Mouse (Mus musculus): ENCODE data around the gene Prdx5. TPM values are rescaled to one million over a fixed set of nuclear protein-coding genes. Genes with fewer than 3 reads are reported as not detected.

The Prdx5 gene
- polyA plus RNA-seq, 1 experiment = 366 TPM

DNA sequence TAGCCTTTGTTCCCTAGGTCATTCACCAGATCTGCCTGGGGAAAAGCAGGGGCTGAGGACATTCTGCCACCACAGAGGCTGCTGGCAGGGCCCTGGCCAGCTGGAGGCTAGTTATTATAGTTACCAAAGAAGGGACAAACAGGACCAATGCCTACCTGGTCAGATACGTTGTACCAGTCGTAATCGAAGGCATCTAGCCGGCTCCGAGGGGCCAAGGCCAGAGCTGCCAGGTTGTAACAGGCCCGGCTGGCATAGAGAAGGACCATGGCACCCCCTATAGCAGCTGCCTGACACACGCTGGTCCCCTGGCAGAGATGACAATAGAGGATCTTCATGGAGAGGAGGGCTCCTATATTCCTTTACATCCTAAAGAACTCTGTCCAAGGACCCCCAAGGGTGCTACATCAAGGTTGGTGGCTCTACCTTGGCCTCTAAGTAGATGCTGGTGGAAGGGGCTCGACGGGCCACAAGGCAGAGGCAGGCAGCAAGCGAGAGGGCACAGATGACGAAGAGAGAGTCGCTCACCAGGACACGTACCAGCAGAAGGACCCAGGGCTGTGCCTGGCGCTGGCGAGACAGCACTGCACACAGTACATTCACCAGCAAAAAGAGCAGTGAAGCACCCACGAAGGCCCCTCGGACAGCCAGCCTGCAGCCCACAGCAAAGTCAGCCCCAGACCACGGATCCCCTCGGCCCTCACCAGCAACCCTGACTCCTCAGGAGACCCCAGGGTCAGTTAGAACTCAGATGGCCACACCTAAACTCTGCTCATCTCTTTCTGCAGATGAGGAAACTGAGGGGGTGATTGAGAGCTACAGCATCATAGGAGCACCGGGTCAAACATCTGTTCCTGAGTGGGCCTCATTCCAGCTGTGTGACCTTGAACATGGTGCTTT lies 29.4 kb upstream of the Prdx5 start:
- no peak overlapping the region for H3K27ac ChIP-seq (ENCODE audit: insufficient read depth, low read length)
- H3K4me1 ChIP-seq (ENCODE audit: control insufficient read depth, insufficient read depth, low read length) = no peaks in the 10 kb centered on the region
- TF ChIP-seq POLR2A (IDR thresholded peaks at IDR 0.05; ENCODE audit: extremely low read depth, insufficient read depth, low read length) = no peak
- no peak for TF ChIP-seq CTCF (IDR thresholded peaks at IDR 0.05; ENCODE audit: extremely low read depth, insufficient read depth, low read length)
- peak overlapping the region; percentile 96 for H3K4me3 ChIP-seq (ENCODE audit: insufficient read depth, low read length)

DNA sequence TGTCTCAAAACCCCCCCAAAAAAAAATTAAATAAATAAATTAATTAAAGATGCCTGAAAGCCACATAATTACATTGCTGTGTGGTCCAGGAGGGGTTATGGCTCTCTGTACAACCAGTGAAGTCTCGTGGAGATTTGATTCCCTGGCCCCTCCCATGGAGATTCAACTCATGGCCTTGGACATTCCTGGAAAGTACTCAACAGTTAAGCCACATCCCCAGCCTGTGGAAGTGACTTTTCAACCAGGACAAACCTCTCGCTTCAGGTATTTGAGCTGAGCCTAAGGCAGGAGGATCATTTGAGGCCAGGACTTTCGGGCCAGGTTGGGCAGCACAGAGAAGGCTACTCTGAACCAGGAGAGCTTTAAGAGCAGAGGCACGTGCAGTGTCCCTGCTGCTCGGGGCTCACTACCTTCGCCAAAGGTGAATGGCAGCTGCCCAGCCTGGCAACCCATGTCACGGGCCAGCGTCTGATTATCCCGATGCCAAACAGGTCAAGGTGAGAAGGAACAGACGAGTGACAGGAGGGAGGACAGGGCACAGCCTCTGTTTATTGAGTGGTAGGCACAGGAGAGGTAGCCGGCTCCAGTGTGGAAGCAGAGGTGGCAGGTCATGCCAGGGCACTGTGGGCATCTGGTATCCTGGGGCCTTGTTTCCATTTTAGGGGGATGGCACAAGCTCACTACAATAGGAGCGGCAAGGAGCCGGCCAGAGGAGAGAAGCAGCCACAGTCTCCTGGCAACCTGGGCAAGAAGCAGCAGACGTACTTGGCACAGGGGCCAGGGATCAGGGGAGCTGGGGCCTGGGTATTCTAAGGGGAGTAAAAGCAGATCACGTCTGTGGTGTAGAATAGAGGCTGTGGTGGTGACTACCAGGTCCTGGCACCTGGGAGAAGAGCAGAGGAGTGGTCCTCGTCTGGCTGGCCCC lies 27.9 kb upstream of the Prdx5 start:
- no peak for TF ChIP-seq POLR2A (IDR thresholded peaks at IDR 0.05; ENCODE audit: extremely low read depth, insufficient read depth, low read length)
- TF ChIP-seq CTCF (IDR thresholded peaks at IDR 0.05; ENCODE audit: extremely low read depth, insufficient read depth, low read length) = no peak
- H3K4me1 ChIP-seq (ENCODE audit: control insufficient read depth, insufficient read depth, low read length) = no peaks in the 10 kb centered on the region
- H3K4me3 ChIP-seq (ENCODE audit: insufficient read depth, low read length) = no peak overlapping the region
- H3K27ac ChIP-seq (ENCODE audit: insufficient read depth, low read length) = no peak overlapping the region

DNA sequence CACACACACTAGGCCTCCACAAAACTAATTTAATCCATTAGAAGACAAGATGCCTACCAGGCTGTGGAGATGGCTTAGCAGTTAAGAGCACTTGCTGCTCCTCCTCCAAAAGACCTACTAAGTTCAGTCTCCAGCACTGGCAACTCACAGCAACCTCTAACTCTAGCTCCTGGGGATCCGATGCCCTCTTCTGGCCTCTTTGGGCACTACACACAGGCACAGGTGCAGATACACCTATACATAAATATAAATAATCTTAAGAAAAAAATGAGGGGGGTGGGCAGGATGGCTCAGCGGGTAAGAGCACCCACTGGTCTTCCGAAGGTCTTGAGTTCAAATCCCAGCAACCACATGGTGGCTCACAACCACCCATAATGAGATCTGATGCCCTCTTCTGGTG lies 26.4 kb upstream of the Prdx5 start:
- Histone ChIP-seq H3K27ac (ENCODE audit: insufficient read depth, low read length) (no peak overlapping the region), H3K4me1 (ENCODE audit: control insufficient read depth, insufficient read depth, low read length) (no peaks in the 10 kb centered on the region), H3K4me3 (ENCODE audit: insufficient read depth, low read length) (no peak overlapping the region)
- TF ChIP-seq POLR2A (IDR thresholded peaks at IDR 0.05; ENCODE audit: extremely low read depth, insufficient read depth, low read length) (no peak), CTCF (IDR thresholded peaks at IDR 0.05; ENCODE audit: extremely low read depth, insufficient read depth, low read length) (peak; percentile 4; the same call in 1 of the 2 replicates)

GRCm38 (mm10) chr19:6934195-6934977 lies 24.5 kb upstream of the Prdx5 start, which contains the start of gene Kcnk4:
Gene Kcnk4 (minus strand): TSS chr19:6934515.
- no peaks in the 10 kb centered on the region for H3K4me1 ChIP-seq (ENCODE audit: control insufficient read depth, insufficient read depth, low read length)
- TF ChIP-seq CTCF (IDR thresholded peaks at IDR 0.05; ENCODE audit: extremely low read depth, insufficient read depth, low read length) (no peak), POLR2A (IDR thresholded peaks at IDR 0.05; ENCODE audit: extremely low read depth, insufficient read depth, low read length) (no peak)
- H3K27ac ChIP-seq (ENCODE audit: insufficient read depth, low read length) = peak within 1 kb of the TSS; percentile 33
- peak within 1 kb of the TSS; percentile 38 for H3K4me3 ChIP-seq (ENCODE audit: insufficient read depth, low read length)

- Histone ChIP-seq H3K27ac (ENCODE audit: insufficient read depth, low read length) (peak overlapping the region; percentile 33), H3K4me3 (ENCODE audit: insufficient read depth, low read length) (peak overlapping the region; percentile 38), H3K4me1 (ENCODE audit: control insufficient read depth, insufficient read depth, low read length) (no peaks in the 10 kb centered on the region)
- peak; percentile 49 for TF ChIP-seq POLR2A (IDR thresholded peaks at IDR 0.05; ENCODE audit: extremely low read depth, insufficient read depth, low read length)
- TF ChIP-seq CTCF (IDR thresholded peaks at IDR 0.05; ENCODE audit: extremely low read depth, insufficient read depth, low read length) = no peak
Observed at GRCm38 (mm10) chr19:6933436-6934194, 23.7 kb upstream of the Prdx5 start.

- Histone ChIP-seq H3K4me3 (ENCODE audit: insufficient read depth, low read length) (peak overlapping the region; percentile 38), H3K4me1 (ENCODE audit: control insufficient read depth, insufficient read depth, low read length) (no peaks in the 10 kb centered on the region), H3K27ac (ENCODE audit: insufficient read depth, low read length) (peak overlapping the region; percentile 36)
- no peak for TF ChIP-seq CTCF (IDR thresholded peaks at IDR 0.05; ENCODE audit: extremely low read depth, insufficient read depth, low read length)
- no peak for TF ChIP-seq POLR2A (IDR thresholded peaks at IDR 0.05; ENCODE audit: extremely low read depth, insufficient read depth, low read length)
Observed at GRCm38 (mm10) chr19:6933102-6933435, 23.2 kb upstream of the Prdx5 start.

GRCm38 (mm10) chr19:6932018-6932417 lies 22.1 kb upstream of the Prdx5 start:
- no peaks in the 10 kb centered on the region for H3K4me1 ChIP-seq (ENCODE audit: control insufficient read depth, insufficient read depth, low read length)
- no peak overlapping the region for H3K27ac ChIP-seq (ENCODE audit: insufficient read depth, low read length)
- peak overlapping the region; percentile 38 for H3K4me3 ChIP-seq (ENCODE audit: insufficient read depth, low read length)
- TF ChIP-seq CTCF (IDR thresholded peaks at IDR 0.05; ENCODE audit: extremely low read depth, insufficient read depth, low read length) = no peak
- no peak for TF ChIP-seq POLR2A (IDR thresholded peaks at IDR 0.05; ENCODE audit: extremely low read depth, insufficient read depth, low read length)

GRCm38 (mm10) chr19:6931002-6931401 lies 21.1 kb upstream of the Prdx5 start:
- TF ChIP-seq POLR2A (IDR thresholded peaks at IDR 0.05; ENCODE audit: extremely low read depth, insufficient read depth, low read length) (0 out of 2 replicates have a peak, but pooled peaks have one; percentile 13), CTCF (IDR thresholded peaks at IDR 0.05; ENCODE audit: extremely low read depth, insufficient read depth, low read length) (no peak)
- Histone ChIP-seq H3K27ac (ENCODE audit: insufficient read depth, low read length) (no peak overlapping the region), H3K4me1 (ENCODE audit: control insufficient read depth, insufficient read depth, low read length) (no peaks in the 10 kb centered on the region), H3K4me3 (ENCODE audit: insufficient read depth, low read length) (peak overlapping the region; percentile 4; the same call in 1 of the 2 replicates)
